Mouse (Mus musculus) layer of hippocampus, adult 18-20 months (tissue): Measurements from ENCODE around the gene Nrxn2. TPM values are rescaled to one million over a fixed set of nuclear protein-coding genes. Genes with fewer than 3 reads are reported as not detected.
A peak's percentile ranks its signal among the peaks of the same experiment; 100 is the strongest.

Source experiments
- DNase-seq, 2 experiments: peaks; one replicate each; pipeline ENCODE4 v3.0.0; 2022; ENCODE audit warnings: low spot score in 2 of 2
- long read RNA-seq: library from polyadenylated mRNA; stranded (forward); transcript quantifications from one replicate; pipeline ENCODE4 v2.0.0, GENCODE M21; 2021
- total RNA-seq, 2 experiments: library from RNA; stranded (reverse); gene quantifications; 2 replicates each; pipeline ENCODE4 v1.2.3; 2021

Nrxn2 gene
- 100 to 1,000 TPM; 415 to 436 TPM for total RNA-seq
- long read RNA-seq, partial matches to known transcripts, result 5 of 59 reads
- long read RNA-seq, other reads (novel, unspliced or antisense), result 50 of 59 reads

- DNase-seq, result peak; percentile 90 to 96
Observed at GRCm38 (mm10) chr19:6418233-6418879, at the start of gene Nrxn2. Nrxn2 (plus strand) TSS chr19:6418731.

- no peak for DNase-seq
Observed at GRCm38 (mm10) chr19:6370175-6370574, 48.4 kb upstream of the Nrxn2 start.

GRCm38 (mm10) chr19:6372433-6372832 lies 46.1 kb upstream of the Nrxn2 start:
- no peak for DNase-seq

- DNase-seq, result peak; percentile 47 to 81
Observed at GRCm38 (mm10) chr19:6373539-6374400, 44.8 kb upstream of the Nrxn2 start.

GRCm38 (mm10) chr19:6374571-6374970 lies 44.0 kb upstream of the Nrxn2 start:
- no peak for DNase-seq

- DNase-seq, result no peak
Observed at GRCm38 (mm10) chr19:6375423-6376254, 42.9 kb upstream of the Nrxn2 start.

- peak in 1 of 2 experiments; percentile 50 for DNase-seq
Observed at GRCm38 (mm10) chr19:6376255-6376564, 42.3 kb upstream of the Nrxn2 start.

- no peak for DNase-seq
Observed at GRCm38 (mm10) chr19:6376643-6377042, 41.9 kb upstream of the Nrxn2 start.

GRCm38 (mm10) chr19:6377327-6378040 lies 41.0 kb upstream of the Nrxn2 start:
- DNase-seq, result no peak

GRCm38 (mm10) chr19:6380411-6381166 lies 37.9 kb upstream of the Nrxn2 start:
- no peak for DNase-seq

- no peak for DNase-seq
Observed at GRCm38 (mm10) chr19:6381238-6381637, 37.3 kb upstream of the Nrxn2 start.

GRCm38 (mm10) chr19:6382323-6382924 lies 36.1 kb upstream of the Nrxn2 start:
- no peak for DNase-seq

GRCm38 (mm10) chr19:6383470-6383869 lies 35.1 kb upstream of the Nrxn2 start:
- no peak for DNase-seq

GRCm38 (mm10) chr19:6384128-6384527 lies 34.4 kb upstream of the Nrxn2 start, which contains the start of gene Pygm:
Pygm (plus strand) TSS chr19:6384399.
- no peak for DNase-seq

- DNase-seq, result no peak
Observed at GRCm38 (mm10) chr19:6384954-6385353, 33.6 kb upstream of the Nrxn2 start.

- DNase-seq, result no peak
Observed at GRCm38 (mm10) chr19:6385419-6385818, 33.1 kb upstream of the Nrxn2 start.

GRCm38 (mm10) chr19:6385821-6386220 lies 32.7 kb upstream of the Nrxn2 start:
- no peak for DNase-seq

GRCm38 (mm10) chr19:6386234-6386633 lies 32.3 kb upstream of the Nrxn2 start:
- DNase-seq, result no peak

GRCm38 (mm10) chr19:6388006-6388405 lies 30.5 kb upstream of the Nrxn2 start:
- no peak for DNase-seq

- DNase-seq, result no peak
Observed at GRCm38 (mm10) chr19:6389803-6390202, 28.7 kb upstream of the Nrxn2 start.
